Comparison of ENCODE assay signal across 22 mouse cellular contexts in the genomic region with DNA sequence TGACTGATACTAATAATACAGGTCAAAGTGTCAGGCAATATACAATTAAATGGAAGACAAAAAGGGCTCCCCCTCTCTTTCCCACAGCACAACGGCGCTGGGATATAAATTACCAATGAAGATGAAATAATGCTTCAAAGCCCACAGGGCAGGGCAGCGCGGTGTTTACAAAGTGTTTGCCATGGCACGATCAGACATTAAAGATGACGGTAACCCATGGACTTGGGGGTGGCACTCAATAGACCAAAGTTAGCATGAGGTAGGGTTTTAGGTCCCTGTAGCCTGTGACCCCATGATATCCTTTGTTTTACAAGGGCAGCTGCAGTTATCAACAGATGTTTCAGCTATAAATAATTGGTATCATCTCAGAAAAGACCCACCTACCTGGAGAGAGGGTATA.
DNase-seq lines count a peak whose midpoint lies in the region; ATAC-seq and TF ChIP-seq lines count a peak whose summit lies in the region.
"Had no signal": no experiment of that assay in that cellular context is flagged by ENCODE, and none has a peak within 500 bp of the region (broad histone marks: within the 10 kb centered on the region; RNA-seq: fewer than 3 reads in every experiment).

No protein-coding gene starts in this region.

- H3K9ac ChIP-seq in kidney, embryonic 14.5 days (ENCODE audit: low read depth, low read length): no peak overlapping the region
- H3K9ac ChIP-seq in midbrain, embryonic 11.5 days (ENCODE audit: low read length): no peak overlapping the region
- H3K9ac ChIP-seq in midbrain, postnatal 0 days (replicated peaks; ENCODE audit: low read length, poor library complexity, severe bottlenecking): no peak overlapping the region
- no peak overlapping the region for H3K9ac ChIP-seq in midbrain, embryonic 15.5 days
- H3K9ac ChIP-seq in intestine, postnatal 0 days (ENCODE audit: low read depth, low read length): no peak overlapping the region
- H3K9ac ChIP-seq: intestine, embryonic 15.5 days; limb, embryonic 15.5 days; liver, embryonic 14.5 days had no signal

- no peak overlapping the region for H3K4me2 ChIP-seq in kidney, embryonic 14.5 days (replicated peaks; ENCODE audit: low read depth, low read length)
- no peak overlapping the region for H3K4me2 ChIP-seq in midbrain, embryonic 11.5 days
- H3K4me2 ChIP-seq in midbrain, postnatal 0 days (ENCODE audit: low read depth, low read length, poor library complexity, severe bottlenecking): no peak overlapping the region
- H3K4me2 ChIP-seq in midbrain, embryonic 15.5 days: no peak overlapping the region
- H3K4me2 ChIP-seq in intestine, postnatal 0 days (replicated peaks; ENCODE audit: low read depth): no peak overlapping the region
- H3K4me2 ChIP-seq: intestine, embryonic 15.5 days; limb, embryonic 15.5 days had no signal

- no peak for DNase-seq in kidney, postnatal 36 days
- DNase-seq in midbrain, embryonic 11.5 days (ENCODE audit: low spot score, missing footprints): no peak
- no peak for DNase-seq in midbrain, postnatal 0 days (ENCODE audit: low spot score)
- no peak for DNase-seq in spleen, adult 18-20 months
- DNase-seq: adrenal gland, adult 2 months; cerebellum, adult 11-12 months; cerebellum, postnatal 10 days; gastrocnemius, postnatal 36 days; heart, postnatal 4 days; layer of hippocampus, adult 9-11 months; left cerebral cortex, postnatal 4 days; thymus, adult 2 months; thymus, postnatal 4 days had no signal

- H3K4me1 ChIP-seq in kidney, embryonic 14.5 days (ENCODE audit: control insufficient read depth, insufficient read depth, low read length): no peaks in the 10 kb centered on the region
- H3K4me1 ChIP-seq in midbrain, embryonic 11.5 days (ENCODE audit: control insufficient read depth, insufficient read depth, low read length): peaks cover 4% of the 10 kb centered on the region
- H3K4me1 ChIP-seq in midbrain, postnatal 0 days (ENCODE audit: insufficient read depth, low read length): no peaks in the 10 kb centered on the region
- H3K4me1 ChIP-seq in midbrain, embryonic 15.5 days: peaks cover 3% of the 10 kb centered on the region; the same call in 1 of the 2 replicates
- 0 out of 2 replicates have a peak, but pooled peaks cover 5% of the 10 kb centered on the region for H3K4me1 ChIP-seq in intestine, postnatal 0 days (replicated peaks; ENCODE audit: control insufficient read depth, insufficient read depth, low read length)
- H3K4me1 ChIP-seq: limb, embryonic 15.5 days had no signal

- H3K27me3 ChIP-seq in kidney, embryonic 14.5 days (ENCODE audit: control insufficient read depth, insufficient read depth, low read length): no peaks in the 10 kb centered on the region
- H3K27me3 ChIP-seq in midbrain, embryonic 11.5 days (ENCODE audit: control insufficient read depth, insufficient read depth, low read length): 0 out of 2 replicates have a peak, but pooled peaks cover 2% of the 10 kb centered on the region
- no peaks in the 10 kb centered on the region; the same call in 1 of the 2 replicates for H3K27me3 ChIP-seq in midbrain, postnatal 0 days (ENCODE audit: insufficient read depth, low read length)
- H3K27me3 ChIP-seq in midbrain, embryonic 15.5 days (replicated peaks): no peaks in the 10 kb centered on the region
- no peaks in the 10 kb centered on the region for H3K27me3 ChIP-seq in intestine, postnatal 0 days (replicated peaks; ENCODE audit: control insufficient read depth, insufficient read depth, low read length)
- H3K27me3 ChIP-seq: intestine, embryonic 15.5 days; limb, embryonic 15.5 days had no signal

- H3K36me3 ChIP-seq in kidney, embryonic 14.5 days (ENCODE audit: control insufficient read depth, insufficient read depth, low read length): no peaks in the 10 kb centered on the region
- no peaks in the 10 kb centered on the region for H3K36me3 ChIP-seq in midbrain, embryonic 11.5 days (ENCODE audit: control insufficient read depth, insufficient read depth, low read length)
- H3K36me3 ChIP-seq in midbrain, postnatal 0 days (ENCODE audit: insufficient read depth, low read length): no peaks in the 10 kb centered on the region
- no peaks in the 10 kb centered on the region for H3K36me3 ChIP-seq in midbrain, embryonic 15.5 days (replicated peaks)
- no peaks in the 10 kb centered on the region for H3K36me3 ChIP-seq in intestine, postnatal 0 days (ENCODE audit: control insufficient read depth, insufficient read depth)
- H3K36me3 ChIP-seq: embryonic facial prominence, embryonic 10.5 days; intestine, embryonic 15.5 days; limb, embryonic 15.5 days had no signal

- WGBS in kidney, embryonic 14.5 days: 42% methylated on average over 6 of the region's 6 CpGs
- WGBS in midbrain, embryonic 11.5 days: 56% methylated on average over 6 of the region's 6 CpGs
- 52% methylated on average over 6 of the region's 6 CpGs for WGBS in midbrain, postnatal 0 days
- 41% methylated on average over 6 of the region's 6 CpGs for WGBS in midbrain, embryonic 15.5 days
- 58% methylated on average over 6 of the region's 6 CpGs for WGBS in intestine, postnatal 0 days

- no peak for TF ChIP-seq CTCF in midbrain, postnatal 0 days (IDR thresholded peaks at IDR 0.05)
- no peak for TF ChIP-seq CTCF in intestine, postnatal 0 days (IDR thresholded peaks at IDR 0.05; ENCODE audit: low read depth)

- no peak overlapping the region for H3K27ac ChIP-seq in kidney, embryonic 14.5 days (ENCODE audit: low read depth, low read length)
- peak overlapping the region; percentile 27; the same call in 1 of the 2 replicates for H3K27ac ChIP-seq in midbrain, embryonic 11.5 days (ENCODE audit: low read depth, low read length)
- no peak overlapping the region for H3K27ac ChIP-seq in midbrain, postnatal 0 days (ENCODE audit: low read depth, low read length)
- H3K27ac ChIP-seq in midbrain, embryonic 15.5 days: no peak overlapping the region
- no peak overlapping the region for H3K27ac ChIP-seq in intestine, postnatal 0 days (ENCODE audit: low read depth, low read length)
- H3K27ac ChIP-seq: embryonic facial prominence, embryonic 10.5 days; intestine, embryonic 15.5 days; limb, embryonic 15.5 days; liver, embryonic 14.5 days; stomach, postnatal 0 days had no signal

- peak; percentile 10; the same call in 1 of the 2 replicates for ATAC-seq in kidney, embryonic 14.5 days (ENCODE audit: low FRiP score, low TSS enrichment)
- ATAC-seq in midbrain, embryonic 11.5 days (ENCODE audit: low FRiP score): peak; percentile 39
- no peak for ATAC-seq in midbrain, postnatal 0 days (ENCODE audit: low FRiP score)
- ATAC-seq in midbrain, embryonic 15.5 days (replicated peaks): 0 out of 2 replicates have a peak, but pooled peaks have one; percentile 43
- ATAC-seq in intestine, postnatal 0 days: no peak
- ATAC-seq: hindbrain, embryonic 16.5 days had no signal

- H3K9me3 ChIP-seq in kidney, embryonic 14.5 days (ENCODE audit: control insufficient read depth, low read length): no peaks in the 10 kb centered on the region
- H3K9me3 ChIP-seq in midbrain, embryonic 11.5 days (ENCODE audit: control insufficient read depth, low read length): no peaks in the 10 kb centered on the region
- no peaks in the 10 kb centered on the region for H3K9me3 ChIP-seq in midbrain, postnatal 0 days (ENCODE audit: low read length)
- H3K9me3 ChIP-seq in midbrain, embryonic 15.5 days: no peaks in the 10 kb centered on the region
- no peaks in the 10 kb centered on the region for H3K9me3 ChIP-seq in intestine, postnatal 0 days (ENCODE audit: control insufficient read depth)
- H3K9me3 ChIP-seq: embryonic facial prominence, embryonic 10.5 days; intestine, embryonic 15.5 days; limb, embryonic 15.5 days had no signal

- no peak overlapping the region for H3K4me3 ChIP-seq in kidney, embryonic 14.5 days (ENCODE audit: low read length)
- no peak overlapping the region for H3K4me3 ChIP-seq in midbrain, embryonic 11.5 days (ENCODE audit: low read depth, low read length)
- no peak overlapping the region for H3K4me3 ChIP-seq in midbrain, postnatal 0 days (ENCODE audit: low read depth, low read length)
- no peak overlapping the region for H3K4me3 ChIP-seq in midbrain, embryonic 15.5 days
- H3K4me3 ChIP-seq in intestine, postnatal 0 days (ENCODE audit: low read depth, low read length): no peak overlapping the region
- H3K4me3 ChIP-seq: embryonic facial prominence, embryonic 10.5 days; intestine, embryonic 15.5 days; limb, embryonic 15.5 days had no signal

Comparison
In these comparisons a context has a peak if more than half of its experiments do, and no peak if none do; other contexts are left out.
1. ATAC-seq: peak in kidney, embryonic 14.5 days (single experiment), midbrain, embryonic 11.5 days (single experiment) and midbrain, embryonic 15.5 days (single experiment); none in midbrain, postnatal 0 days (single experiment) and intestine, postnatal 0 days (single experiment).